24 mouse cellular contexts compared by ENCODE assay signal in the genomic region with DNA sequence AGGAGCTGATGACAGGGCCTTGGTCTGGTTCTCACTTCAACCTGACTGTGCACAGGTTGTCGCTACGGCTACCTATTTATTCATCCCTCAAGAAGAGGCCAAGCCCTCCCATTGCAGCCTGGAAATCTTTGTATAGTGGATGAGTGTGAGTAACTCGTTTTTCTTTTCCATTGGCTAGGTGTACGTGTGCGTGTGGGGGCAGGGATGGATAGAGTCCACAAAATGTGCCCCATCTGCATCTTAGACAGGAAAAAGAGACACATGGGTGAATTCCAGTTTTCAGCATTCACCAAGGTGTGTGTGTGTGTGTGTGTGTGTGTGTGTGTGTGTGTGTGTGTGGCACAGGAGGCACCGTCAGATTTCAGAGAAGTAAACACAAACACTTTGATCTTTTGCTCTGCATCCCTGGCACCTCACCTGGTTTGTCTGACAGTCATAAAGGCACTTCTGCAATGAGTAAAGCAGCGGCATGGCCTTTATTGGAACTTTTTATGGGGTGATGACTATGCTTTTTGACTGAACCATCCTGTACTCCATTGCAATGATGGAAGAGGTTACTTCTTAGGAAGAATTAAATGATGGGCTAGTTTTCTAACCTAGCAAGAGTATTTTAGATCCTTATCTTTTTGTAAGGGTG. TPM values are rescaled to one million over a fixed set of nuclear protein-coding genes. Genes with fewer than 3 reads are reported as not detected.
"Had no signal": no experiment of that assay in that cellular context is flagged by ENCODE, and none has a peak within 500 bp of the region (broad histone marks: within the 10 kb centered on the region; RNA-seq: fewer than 3 reads in every experiment).

A gene (minus strand): TSS at position 51 of the 637 bp plus-strand sequence.

- H3K27me3 ChIP-seq: midbrain, embryonic 13.5 days; neural tube, embryonic 13.5 days; neural tube, embryonic 15.5 days had no signal

- H3K4me3 ChIP-seq: midbrain, embryonic 10.5 days; midbrain, embryonic 13.5 days; myocyte; neural tube, embryonic 13.5 days; neural tube, embryonic 15.5 days had no signal

- H3K9me3 ChIP-seq: midbrain, embryonic 10.5 days; midbrain, embryonic 13.5 days; neural tube, embryonic 13.5 days; neural tube, embryonic 15.5 days had no signal

- ATAC-seq: midbrain, embryonic 13.5 days; midbrain, embryonic 16.5 days had no signal

- H3K27ac ChIP-seq: midbrain, embryonic 10.5 days; midbrain, embryonic 13.5 days; neural tube, embryonic 13.5 days; neural tube, embryonic 15.5 days had no signal

- DNase-seq: lung, adult 18-20 months; lung, embryonic 14.5 days; lung, postnatal 10 days; lung, postnatal 4 days; retina, postnatal 1 day; right cerebral cortex, adult 18-20 months; right cerebral cortex, postnatal 25 days; right cerebral cortex, postnatal 4 days; spleen, adult 18-20 months; thymus, adult 18-20 months; thymus, postnatal 14 days; thymus, postnatal 36 days had no signal

- H3K9ac ChIP-seq: lung, embryonic 14.5 days; midbrain, embryonic 13.5 days; neural tube, embryonic 13.5 days; neural tube, embryonic 15.5 days had no signal

- H3K4me2 ChIP-seq: lung, embryonic 14.5 days; midbrain, embryonic 13.5 days; neural tube, embryonic 13.5 days; neural tube, embryonic 15.5 days had no signal

- H3K36me3 ChIP-seq: midbrain, embryonic 10.5 days; midbrain, embryonic 13.5 days; neural tube, embryonic 13.5 days; neural tube, embryonic 15.5 days had no signal

- H3K4me1 ChIP-seq: midbrain, embryonic 10.5 days; neural tube, embryonic 13.5 days; neural tube, embryonic 15.5 days had no signal

RNA-seq across cellular contexts. Expression of the gene that starts here (rescaled TPM):
- polyA plus RNA-seq: liver, embryonic 16.5 days; lung, embryonic 14.5 days; lung, embryonic 16.5 days; midbrain, embryonic 10.5 days; midbrain, embryonic 16.5 days; myocyte; neural tube, embryonic 11.5 days; neural tube, embryonic 13.5 days; neural tube, embryonic 15.5 days; small intestine, adult 2 months; stomach, embryonic 14.5 days; stomach, embryonic 16.5 days had no signal
